Mouse (Mus musculus) bone marrow, adult 2 months (tissue): ENCODE measurements at regions not wholly inside any gene's neighbourhood (a gene's known extent, or its start where the extent isn't known, plus 50 kb on each side); places are given as distances from the start of the nearest gene placed in this dataset.

Experiments
- CTCF ChIP-seq: fragments of 200-500 bp; IDR thresholded peaks from 2 replicates; pipeline ENCODE4 v1.5.1; 2011; ENCODE audit warnings: low read length, control low read depth; ENCODE audit not compliant: control insufficient read depth, insufficient read depth
- POLR2A ChIP-seq: fragments of 200-500 bp; IDR thresholded peaks from 2 replicates; pipeline ENCODE4 v1.6.1; 2011; ENCODE audit warnings: low read depth, mild to moderate bottlenecking, control low read depth, low read length, borderline replicate concordance; ENCODE audit not compliant: control insufficient read depth

GRCm38 (mm10) chr13:99630356-99630755 lies 114.0 kb upstream of the Map1b start:
- TF ChIP-seq POLR2A (no peak), CTCF (no peak)
